Mouse (Mus musculus) liver, postnatal 0 days (tissue): ENCODE measurements around the gene Ccdc47.

Experiments used
- CTCF ChIP-seq: sonication (generic); IDR thresholded peaks from 2 replicates; pipeline ENCODE4 v1.5.1; 2016; ENCODE audit warnings: antibody characterized with exemption, low read depth
- EP300 ChIP-seq: IDR thresholded peaks from 2 replicates; pipeline ENCODE4 v1.6.1; 2016; ENCODE audit warnings: antibody characterized with exemption, low read depth, mild to moderate bottlenecking

DNA sequence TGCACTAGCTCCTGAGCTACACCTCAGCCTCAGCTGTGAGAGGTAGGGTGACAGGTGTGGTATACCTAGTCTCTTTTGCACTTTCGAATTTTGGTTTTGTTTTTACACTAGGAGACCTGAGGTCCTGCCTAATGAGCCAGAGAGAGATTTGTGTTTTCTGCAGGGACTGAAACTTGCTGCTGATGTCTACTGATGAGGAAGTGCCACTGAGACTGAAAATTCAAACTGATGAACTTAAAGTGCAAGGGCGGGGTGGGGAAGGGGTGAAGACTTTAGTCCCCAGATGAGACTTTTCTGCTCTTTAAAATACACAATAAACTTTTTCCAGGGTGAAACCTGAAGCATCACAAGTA, 35.7 kb downstream of the Ccdc47 start:
- TF ChIP-seq CTCF: no peak
- TF ChIP-seq EP300: no peak
